Mouse (Mus musculus) hindbrain, embryonic 15.5 days (tissue): ENCODE measurements at regions not wholly inside any gene's neighbourhood (a gene's known extent, or its start where the extent isn't known, plus 50 kb on each side); places are given as distances from the start of the nearest gene placed in this dataset.
"Not testable (repeated sequence)": the region's sequence is repeated elsewhere in the genome, so short reads cannot be mapped to it uniquely, and the experiment has no call there.

Experiments
- ATAC-seq: fragments of 200-750 bp; cut with Nextera tagmentation; 2 replicates; pipeline ENCODE4 v1.8.0; 2017; ENCODE audit warnings: low read depth, moderate number of reproducible peaks, moderate TSS enrichment; ENCODE audit not compliant: low FRiP score
- H3K27ac ChIP-seq: fragments of 300-500 bp; sonication (generic); replicated peaks from 2 replicates; pipeline ENCODE4 v1.5.1; 2015; ENCODE audit warnings: mild to moderate bottlenecking, inconsistent platforms
- H3K27me3 ChIP-seq: fragments of 300-500 bp; sonication (generic); 2 replicates; pipeline ENCODE4 v1.6.1; 2015; ENCODE audit warnings: control low read depth, inconsistent platforms
- H3K36me3 ChIP-seq: fragments of 300-500 bp; sonication (generic); 2 replicates; pipeline ENCODE4 v1.6.1; 2015; ENCODE audit warnings: control low read depth, inconsistent platforms
- H3K4me1 ChIP-seq: fragments of 300-500 bp; sonication (generic); replicated peaks from 2 replicates; pipeline ENCODE4 v1.6.1; 2015; ENCODE audit warnings: control low read depth, inconsistent platforms
- H3K4me2 ChIP-seq: fragments of 300-500 bp; sonication (generic); 2 replicates; pipeline ENCODE4 v1.6.1; 2015; ENCODE audit warnings: moderate library complexity, mild to moderate bottlenecking, inconsistent platforms
- H3K4me3 ChIP-seq: fragments of 300-500 bp; sonication (generic); 2 replicates; pipeline ENCODE4 v1.5.1; 2015; ENCODE audit warnings: mild to moderate bottlenecking, inconsistent platforms
- H3K9ac ChIP-seq: fragments of 300-500 bp; sonication (generic); 2 replicates; pipeline ENCODE4 v1.6.1; 2015; ENCODE audit warnings: inconsistent platforms
- H3K9me3 ChIP-seq: fragments of 300-500 bp; sonication (generic); 2 replicates; pipeline ENCODE4 v1.6.1; 2016; ENCODE audit warnings: control low read depth, inconsistent platforms
- WGBS: fragments of 180-500 bp; shearing (Covaris S2); methylation state at CpG from one replicate; pipeline ENCODE4 v1.1.7; 2015; 5-methylcytosine and 5-hydroxymethylcytosine counted together

DNA sequence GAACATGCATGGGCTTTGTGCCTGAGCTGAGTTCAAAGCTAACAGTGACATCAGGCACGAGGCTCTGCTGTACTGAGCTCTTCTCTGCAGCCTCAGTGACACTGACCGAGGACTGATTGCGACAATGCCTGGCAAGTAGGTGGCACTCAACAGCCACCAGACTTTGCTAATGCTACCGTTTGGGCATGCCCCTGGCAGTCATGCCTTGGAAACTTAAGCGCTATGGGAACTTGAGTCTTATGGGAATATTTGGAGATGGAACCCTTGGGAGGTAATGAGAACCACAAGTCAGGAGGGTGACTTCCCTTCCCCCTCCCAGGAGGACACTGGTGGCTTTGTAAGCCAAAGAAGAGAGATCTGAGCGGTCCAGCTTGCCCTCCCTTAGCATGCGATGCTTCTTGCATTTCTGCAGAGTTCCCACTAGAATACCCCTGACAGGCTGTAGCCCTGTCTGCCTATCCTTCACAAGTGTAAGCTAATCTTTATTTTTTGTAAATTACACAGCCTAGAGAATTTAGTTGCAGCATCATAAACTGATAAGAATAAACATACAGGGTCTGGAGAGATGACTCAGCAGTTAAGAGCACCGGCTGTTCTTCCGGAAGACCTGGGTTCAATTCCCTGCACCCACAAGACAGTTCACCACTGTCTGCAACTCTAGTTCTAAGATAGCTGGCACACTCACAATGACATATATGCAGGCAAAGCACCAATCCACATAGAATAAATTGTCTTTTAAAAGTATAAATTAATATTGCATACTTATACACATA is 86.4 kb upstream of the Commd3 start:
- no peak for ATAC-seq
- no peak overlapping the region for H3K27ac ChIP-seq
- no peak overlapping the region for H3K4me3 ChIP-seq

DNA sequence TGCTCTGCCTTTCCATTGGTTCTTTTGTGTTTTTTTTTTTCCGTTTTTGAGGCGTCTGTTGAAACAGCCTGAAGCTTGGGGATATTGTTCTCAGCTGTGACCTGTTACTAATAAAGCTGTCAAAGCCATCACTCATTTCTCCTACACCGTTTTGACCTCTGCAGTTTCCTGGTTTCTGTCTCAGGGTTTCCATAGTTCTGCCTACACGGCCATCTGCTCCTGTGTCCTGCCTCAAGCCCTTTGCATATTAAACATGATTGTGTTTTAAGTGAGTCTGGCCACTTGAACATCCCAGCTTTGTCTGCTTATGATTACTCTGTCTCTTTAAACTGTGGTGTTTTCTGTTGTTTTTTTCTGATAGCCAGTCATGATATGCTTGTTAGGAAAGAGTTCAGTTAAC is 114.1 kb upstream of the Commd3 start:
- no peaks in the 10 kb centered on the region for H3K9me3 ChIP-seq
- H3K27me3 ChIP-seq: no peaks in the 10 kb centered on the region
- no peaks in the 10 kb centered on the region for H3K4me1 ChIP-seq
- ATAC-seq: no peak
- H3K36me3 ChIP-seq: no peaks in the 10 kb centered on the region
- H3K4me2 ChIP-seq: no peak overlapping the region
- no peak overlapping the region for H3K27ac ChIP-seq
- H3K4me3 ChIP-seq: no peak overlapping the region
- no peak overlapping the region for H3K9ac ChIP-seq
- 27% methylated on average over 4 of the region's 4 CpGs for WGBS

More for the DNA sequence above, 86.4 kb upstream of the Commd3 start:
- Histone ChIP-seq H3K36me3 (no peaks in the 10 kb centered on the region), H3K9ac (no peak overlapping the region), H3K4me1 (no peaks in the 10 kb centered on the region), H3K4me2 (no peak overlapping the region), H3K9me3 (no peaks in the 10 kb centered on the region), H3K27me3 (0 out of 2 replicates have a peak, but pooled peaks cover 2% of the 10 kb centered on the region)
- 40% methylated on average over 9 of the region's 9 CpGs for WGBS

DNA sequence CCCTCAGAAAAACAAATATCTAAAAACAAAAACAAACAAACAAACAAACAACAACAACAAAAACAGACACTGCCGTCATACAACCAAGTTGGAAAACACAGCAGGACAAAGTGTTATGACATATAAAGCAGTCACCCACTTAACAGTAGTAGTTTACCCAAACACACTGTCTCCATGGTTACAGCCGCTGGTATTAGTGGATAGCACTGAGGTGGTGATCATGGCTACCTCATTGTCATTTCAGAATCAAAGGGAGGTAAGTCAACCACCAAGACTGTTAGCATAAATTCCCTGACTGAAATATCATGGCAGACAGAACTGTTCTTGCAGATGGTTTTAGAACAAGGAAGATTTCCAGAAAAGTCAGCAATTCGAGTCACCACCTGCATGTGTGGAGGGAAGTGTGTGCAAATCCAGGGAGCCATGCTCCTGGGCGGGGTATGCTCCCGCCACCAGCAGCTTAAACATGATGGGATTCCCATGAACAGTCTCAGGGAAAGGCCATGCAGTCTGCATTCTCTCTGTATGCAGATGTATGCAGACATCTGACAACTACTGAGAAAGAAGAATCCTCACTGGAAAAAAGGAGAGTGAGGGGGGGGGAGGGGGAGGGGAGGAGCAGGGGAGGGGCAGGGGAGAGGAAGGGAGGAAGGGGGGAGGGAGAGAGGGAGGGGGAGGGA is 124.1 kb upstream of the Commd3 start:
- Histone ChIP-seq H3K9me3 (no peaks in the 10 kb centered on the region), H3K4me1 (no peaks in the 10 kb centered on the region), H3K27me3 (no peaks in the 10 kb centered on the region), H3K36me3 (no peaks in the 10 kb centered on the region), H3K4me3 (no peak overlapping the region), H3K9ac (no peak overlapping the region), H3K4me2 (no peak overlapping the region), H3K27ac (no peak overlapping the region)
- 66% methylated on average over 5 of the region's 5 CpGs for WGBS
- ATAC-seq: no peak

DNA sequence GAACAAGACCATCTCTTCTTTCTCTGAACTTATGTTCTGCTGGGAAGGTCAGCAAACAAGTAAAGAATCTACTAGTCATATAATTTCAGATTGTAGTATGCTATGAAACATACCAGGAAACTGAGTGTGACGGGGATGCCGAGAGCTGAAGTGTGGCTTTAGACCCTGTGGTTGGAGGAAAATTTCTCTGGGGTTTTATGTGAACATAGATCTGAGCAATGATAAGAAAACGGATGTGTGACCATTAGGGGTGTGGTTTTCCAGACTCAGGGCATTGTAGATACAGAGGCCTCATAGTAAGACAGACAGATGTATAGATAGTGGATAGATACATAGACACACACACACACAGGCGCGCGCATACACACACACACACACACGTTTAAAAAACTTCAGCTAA is 131.8 kb upstream of the Dnajc1 start:
- no peak overlapping the region for H3K9ac ChIP-seq
- WGBS: 91% methylated on average over 7 of the region's 7 CpGs
- no peak for ATAC-seq
- H3K4me1 ChIP-seq: no peaks in the 10 kb centered on the region
- no peak overlapping the region for H3K4me2 ChIP-seq
- no peaks in the 10 kb centered on the region for H3K27me3 ChIP-seq
- H3K9me3 ChIP-seq: no peaks in the 10 kb centered on the region
- no peak overlapping the region for H3K27ac ChIP-seq
- H3K36me3 ChIP-seq: no peaks in the 10 kb centered on the region
- no peak overlapping the region for H3K4me3 ChIP-seq

- no peak overlapping the region for H3K4me2 ChIP-seq
- H3K36me3 ChIP-seq: no peaks in the 10 kb centered on the region
- H3K27ac ChIP-seq: no peak overlapping the region
- no peak overlapping the region for H3K4me3 ChIP-seq
- WGBS: 74% methylated on average over 3 of the region's 3 CpGs
- no peaks in the 10 kb centered on the region for H3K4me1 ChIP-seq
- no peaks in the 10 kb centered on the region for H3K9me3 ChIP-seq
- ATAC-seq: no peak
- H3K9ac ChIP-seq: no peak overlapping the region
- H3K27me3 ChIP-seq: no peaks in the 10 kb centered on the region
These were observed 131.3 kb upstream of the Dnajc1 start for GRCm38 (mm10) chr2:18523911-18524310.

DNA sequence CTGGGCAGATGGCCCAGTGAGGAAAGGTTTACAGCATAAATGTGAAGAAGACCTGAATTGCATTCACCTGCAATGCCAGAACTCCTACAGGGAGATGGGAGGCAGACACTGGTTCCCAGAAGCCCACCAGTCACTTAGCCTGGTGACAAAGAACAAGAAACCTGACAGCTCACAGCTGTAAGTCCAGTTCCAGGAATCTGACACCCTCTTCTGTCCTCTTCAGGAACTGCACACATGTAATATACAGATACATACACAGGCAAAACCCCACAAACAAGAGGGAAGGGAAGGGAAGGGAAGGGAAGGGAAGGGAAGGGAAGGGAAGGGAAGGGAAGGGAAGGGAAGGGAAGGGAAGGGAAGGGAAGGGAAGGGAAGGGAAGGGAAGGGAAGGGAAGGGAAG is 120.8 kb upstream of the Dnajc1 start:
- no peaks in the 10 kb centered on the region for H3K4me1 ChIP-seq
- H3K9me3 ChIP-seq: no peaks in the 10 kb centered on the region
- H3K4me3 ChIP-seq: no peak overlapping the region
- no peaks in the 10 kb centered on the region for H3K27me3 ChIP-seq
- no peak overlapping the region for H3K27ac ChIP-seq
- H3K9ac ChIP-seq: no peak overlapping the region
- ATAC-seq: no peak
- no peak overlapping the region for H3K4me2 ChIP-seq
- H3K36me3 ChIP-seq: no peaks in the 10 kb centered on the region

DNA sequence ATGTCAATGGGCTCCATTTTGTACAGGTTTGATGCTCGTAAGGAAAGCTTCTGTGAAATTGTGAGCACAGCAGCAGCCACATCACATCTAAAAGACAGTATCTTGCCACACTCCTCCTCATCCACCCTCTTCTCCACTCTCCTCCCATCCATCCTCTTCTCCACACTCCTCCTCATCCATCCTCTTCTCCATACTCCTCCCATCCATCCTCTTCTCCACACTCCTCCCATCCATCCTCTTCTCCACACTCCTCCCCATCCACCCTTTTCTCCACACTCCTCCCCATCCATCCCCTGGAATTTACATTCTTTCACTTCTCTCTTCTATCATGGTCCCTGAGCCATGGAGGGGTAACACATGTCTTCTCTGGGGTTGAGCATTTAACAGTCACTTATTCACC is 116.7 kb upstream of the Dnajc1 start:
- ATAC-seq: no peak
- WGBS: 97% methylated on average over 1 of the region's 1 CpGs

DNA sequence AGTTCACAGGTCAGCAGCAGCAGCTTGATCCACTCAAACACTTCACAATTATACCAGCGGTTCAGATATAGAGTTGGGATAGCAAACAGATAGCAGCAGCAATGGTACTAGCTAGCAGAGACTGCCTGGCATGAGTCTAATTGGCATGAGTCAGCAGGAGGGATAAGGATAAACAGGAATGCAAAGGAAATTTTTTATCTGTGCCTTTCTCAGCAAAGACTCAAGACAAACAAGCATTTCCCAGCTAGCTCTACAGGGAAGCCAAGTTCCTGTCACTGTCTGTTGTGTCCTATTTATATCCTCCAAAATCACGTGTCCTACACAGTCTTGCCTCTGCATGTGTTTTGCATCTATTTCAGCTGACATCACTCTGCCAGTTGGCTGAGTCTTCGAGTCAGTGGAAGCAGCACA is 80.7 kb upstream of the Dnajc1 start:
- WGBS: 57% methylated on average over 3 of the region's 3 CpGs
- H3K36me3 ChIP-seq: no peaks in the 10 kb centered on the region
- ATAC-seq: peak; percentile 78

More for the DNA sequence above, 116.7 kb upstream of the Dnajc1 start:
- Histone ChIP-seq H3K36me3 (no peaks in the 10 kb centered on the region), H3K9me3 (no peaks in the 10 kb centered on the region), H3K4me3 (no peak overlapping the region), H3K4me1 (no peaks in the 10 kb centered on the region), H3K9ac (no peak overlapping the region), H3K27me3 (no peaks in the 10 kb centered on the region), H3K4me2 (no peak overlapping the region), H3K27ac (no peak overlapping the region)

GRCm38 (mm10) chr2:18460901-18461300 is 68.3 kb upstream of the Dnajc1 start:
- WGBS: 89% methylated on average over 4 of the region's 4 CpGs
- Histone ChIP-seq H3K9ac (no peak overlapping the region), H3K4me1 (no peaks in the 10 kb centered on the region), H3K4me3 (no peak overlapping the region), H3K27me3 (no peaks in the 10 kb centered on the region), H3K36me3 (no peaks in the 10 kb centered on the region), H3K27ac (no peak overlapping the region), H3K9me3 (no peaks in the 10 kb centered on the region), H3K4me2 (no peak overlapping the region)
- no peak for ATAC-seq

More for the DNA sequence above, 80.7 kb upstream of the Dnajc1 start:
- no peaks in the 10 kb centered on the region for H3K9me3 ChIP-seq
- H3K4me1 ChIP-seq: no peaks in the 10 kb centered on the region
- H3K4me2 ChIP-seq: no peak overlapping the region
- H3K9ac ChIP-seq: no peak overlapping the region
- H3K27ac ChIP-seq: no peak overlapping the region
- H3K4me3 ChIP-seq: no peak overlapping the region
- H3K27me3 ChIP-seq: no peaks in the 10 kb centered on the region

GRCm38 (mm10) chr2:18460281-18460680 is 67.7 kb upstream of the Dnajc1 start:
- H3K27me3 ChIP-seq, H3K9me3 ChIP-seq, H3K36me3 ChIP-seq, H3K27ac ChIP-seq, ATAC-seq, H3K9ac ChIP-seq, H3K4me1 ChIP-seq, H3K4me3 ChIP-seq, H3K4me2 ChIP-seq: not testable (repeated sequence)
- WGBS: 87% methylated on average over 3 of the region's 3 CpGs

DNA sequence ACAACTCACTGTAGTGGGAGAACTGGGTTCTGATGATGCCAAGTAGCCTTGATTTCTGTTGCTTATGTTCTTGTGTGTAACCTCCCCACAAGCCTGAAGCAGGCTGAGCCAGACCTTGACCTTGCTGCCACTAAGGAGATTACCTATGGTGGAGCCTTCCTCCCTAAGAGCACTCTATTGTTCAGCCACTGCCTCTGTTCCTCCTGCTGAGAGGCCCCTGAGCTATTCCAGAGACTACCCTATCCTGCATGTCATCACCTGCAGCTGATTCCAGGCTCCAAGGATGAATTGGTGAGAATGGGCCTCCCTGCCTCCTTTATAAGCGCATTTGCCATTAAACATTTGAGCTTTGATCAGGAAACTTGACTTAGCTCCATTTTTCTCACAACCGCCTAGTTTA is 60.8 kb upstream of the Dnajc1 start:
- H3K9me3 ChIP-seq, H3K27ac ChIP-seq, ATAC-seq, H3K4me1 ChIP-seq, H3K4me2 ChIP-seq, H3K27me3 ChIP-seq, H3K4me3 ChIP-seq, H3K36me3 ChIP-seq, H3K9ac ChIP-seq: not testable (repeated sequence)
- 42% methylated on average over 2 of the region's 2 CpGs for WGBS

- no peaks in the 10 kb centered on the region for H3K4me1 ChIP-seq
- no peaks in the 10 kb centered on the region for H3K27me3 ChIP-seq
- no peaks in the 10 kb centered on the region for H3K36me3 ChIP-seq
- H3K4me2 ChIP-seq: no peak overlapping the region
- no peaks in the 10 kb centered on the region for H3K9me3 ChIP-seq
- H3K4me3 ChIP-seq: no peak overlapping the region
- H3K27ac ChIP-seq: no peak overlapping the region
- H3K9ac ChIP-seq: no peak overlapping the region
- 26% methylated on average over 1 of the region's 1 CpGs for WGBS
- no peak for ATAC-seq
These were observed 53.2 kb upstream of the Dnajc1 start for GRCm38 (mm10) chr2:18445809-18446208.
